Mouse (Mus musculus) spleen, adult 2 months (tissue): ENCODE results near the gene Cdh23.

Experiments
- CTCF ChIP-seq: fragments of 200-500 bp; IDR thresholded peaks from 2 replicates; pipeline ENCODE4 v1.5.1; 2011; ENCODE audit warnings: mild to moderate bottlenecking, inconsistent platforms; ENCODE audit not compliant: insufficient read depth, insufficient read length, insufficient replicate concordance; ENCODE audit errors: extremely low read depth
- POLR2A ChIP-seq: fragments of 200-500 bp; IDR thresholded peaks from 2 replicates; pipeline ENCODE4 v1.6.1; 2011; ENCODE audit warnings: low read depth, low read length, inconsistent platforms

DNA sequence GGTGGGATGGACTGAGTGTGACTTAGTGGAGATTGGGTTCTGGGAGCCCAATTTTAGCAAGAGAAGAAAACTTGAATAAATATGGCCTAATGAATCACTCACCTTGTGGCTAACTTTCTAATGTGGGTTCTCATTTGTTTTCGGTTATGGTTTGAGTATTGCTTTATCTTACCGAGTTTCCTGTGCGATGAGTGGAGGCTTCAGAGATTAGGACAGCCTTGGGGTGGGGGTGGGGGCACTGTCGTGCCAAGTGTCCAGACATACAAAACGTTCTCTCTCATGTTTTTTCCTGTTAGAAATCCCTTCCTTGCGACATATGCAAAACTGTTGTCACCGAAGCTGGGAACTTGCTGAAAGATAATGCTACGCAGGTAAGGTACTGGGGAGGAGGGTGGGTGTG lies 404.1 kb downstream of the Cdh23 start:
- TF ChIP-seq POLR2A (no peak), CTCF (no peak)
